Mouse (Mus musculus) right cerebral cortex, adult 2 months (tissue): ENCODE data around the gene Ahsg.
"Not testable (repeated sequence)": the region's sequence is repeated elsewhere in the genome, so short reads cannot be mapped to it uniquely, and the experiment has no call there.

Experiments
- DNase-seq, 2 experiments: peaks; one replicate each; pipeline ENCODE4 v3.0.0; 2021 to 2022; ENCODE audit warnings: low spot score in 2 of 2

The Ahsg gene

DNA sequence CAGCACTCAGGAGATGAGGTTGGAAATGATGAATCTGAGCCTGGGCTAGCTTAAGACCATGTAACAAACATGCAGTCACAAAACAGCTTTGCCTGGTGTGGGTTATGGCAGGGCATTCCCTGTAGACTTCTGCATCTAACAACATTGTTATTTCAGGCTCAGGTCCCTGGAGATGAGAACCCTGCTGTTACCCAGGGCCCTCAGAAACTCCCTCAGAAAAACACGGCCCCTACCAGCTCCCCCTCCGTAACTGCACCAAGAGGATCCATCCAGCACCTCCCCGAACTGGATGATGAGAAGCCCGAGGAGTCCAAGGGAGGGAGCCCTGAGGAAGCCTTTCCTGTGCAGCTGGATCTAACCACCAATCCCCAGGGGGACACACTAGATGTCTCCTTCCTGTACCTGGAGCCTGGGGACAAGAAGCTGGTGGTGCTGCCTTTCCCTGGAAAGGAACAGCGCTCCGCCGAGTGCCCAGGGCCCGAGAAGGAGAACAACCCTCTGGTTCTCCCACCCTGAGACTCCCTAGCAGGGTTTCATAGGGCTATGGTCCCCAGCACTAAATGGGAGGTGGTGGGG, 48.1 kb downstream of the Ahsg start:
- DNase-seq, result no peak

DNA sequence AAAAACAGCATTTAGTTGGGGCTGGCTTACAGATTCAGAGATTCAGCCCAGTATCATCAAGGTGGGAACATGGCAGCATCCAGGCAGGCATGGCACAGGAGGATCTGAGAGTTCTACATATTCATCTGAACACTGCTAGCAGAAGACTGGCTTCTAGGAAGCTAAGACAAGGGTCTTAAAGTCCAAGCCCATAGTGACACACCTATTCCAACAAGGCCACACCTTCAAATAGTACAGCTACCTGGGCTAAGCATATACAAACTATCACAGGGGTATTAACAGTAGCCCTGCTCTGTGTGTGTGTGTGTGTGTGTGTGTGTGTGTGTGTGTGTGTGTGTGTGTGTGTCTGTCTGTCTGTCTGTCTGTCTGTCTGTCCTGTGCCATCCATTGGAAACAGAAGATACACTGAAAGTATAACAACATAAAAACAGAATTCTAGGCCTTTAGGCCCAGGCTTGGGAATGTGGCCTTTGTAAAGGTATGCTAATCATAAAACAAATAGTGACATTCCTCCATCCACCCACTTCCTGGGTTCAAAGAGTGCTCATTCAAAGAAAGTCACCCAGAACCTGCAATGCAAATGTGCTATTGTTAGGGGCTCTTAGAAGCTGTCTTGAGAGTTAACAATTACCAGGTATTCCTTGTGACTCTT, 50.9 kb downstream of the Ahsg start:
- not testable (repeated sequence) for DNase-seq

DNA sequence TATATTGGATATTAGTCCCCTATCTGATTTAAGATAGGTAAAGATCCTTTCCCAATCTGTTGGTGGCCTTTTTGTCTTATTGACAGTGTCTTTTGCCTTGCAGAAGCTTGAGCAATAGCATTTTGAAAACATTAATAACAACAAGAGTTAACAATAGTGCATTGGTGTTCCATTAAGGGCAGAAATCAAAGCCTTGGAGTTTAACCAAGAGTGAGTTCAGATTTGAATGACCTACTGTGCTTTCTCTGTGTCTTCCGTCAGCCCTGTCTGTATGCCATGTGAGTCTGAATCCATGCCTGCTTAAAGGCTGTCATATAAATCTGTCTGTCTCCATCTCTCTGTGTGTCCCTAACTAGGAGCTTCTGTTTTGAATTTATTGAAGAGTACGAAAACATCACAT, 56.3 kb downstream of the Ahsg start:
- DNase-seq, result no peak
